Mouse (Mus musculus): ENCODE results near the gene Ranbp6. TPM values are rescaled to one million over a fixed set of nuclear protein-coding genes. Genes with fewer than 3 reads are reported as not detected.

The Ranbp6 gene
- polyA plus RNA-seq (2017; shearing (Covaris generic)) = 13.2 TPM

DNA sequence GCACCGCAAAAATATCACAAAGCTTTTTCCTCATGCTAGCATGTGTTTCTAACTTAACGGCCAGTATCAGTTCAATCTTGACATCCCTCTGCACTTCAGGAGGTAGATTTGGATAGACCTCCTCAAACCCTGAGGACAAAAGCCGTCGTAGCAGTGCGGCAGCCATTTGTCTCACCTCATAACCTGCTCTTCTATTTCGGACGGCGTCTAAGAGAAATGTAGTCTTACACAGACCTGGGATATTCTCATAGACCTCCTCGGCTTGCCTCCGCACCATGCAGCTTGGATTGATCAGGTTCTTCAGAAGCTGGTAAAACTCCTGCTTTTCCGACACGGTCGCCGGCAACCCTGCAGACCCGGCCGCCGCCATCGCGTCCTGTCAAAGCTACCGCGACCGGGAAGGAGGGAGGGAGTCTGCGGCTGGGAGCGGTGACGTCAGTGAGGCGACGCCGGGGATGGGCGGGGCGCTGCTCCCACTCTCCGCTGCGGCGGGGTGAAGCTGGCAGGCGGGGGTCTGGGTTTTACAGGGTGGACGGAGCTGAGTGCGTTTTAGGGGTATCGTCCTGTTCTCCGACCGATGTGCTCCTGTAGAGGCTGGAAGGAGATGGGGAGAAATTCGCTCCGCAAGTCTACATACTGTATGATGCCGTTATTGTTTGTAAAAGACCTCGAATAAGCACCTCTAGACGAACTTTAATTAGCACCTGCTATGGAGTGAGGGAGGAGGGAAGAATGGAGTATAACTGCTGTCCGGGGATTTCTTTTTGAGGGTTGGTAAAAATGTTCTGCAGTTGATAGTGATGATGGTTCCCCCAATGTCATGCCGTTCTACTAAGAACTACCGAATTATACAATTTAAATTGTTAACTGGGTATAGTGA lies at the start of gene Ranbp6:
Gene Ranbp6 (minus strand): TSS at position 394 of the 880 bp plus-strand sequence.

GRCm38 (mm10) chr19:29805917-29806785 lies 6.6 kb downstream of the Ranbp6 start, which contains the start of gene 9930021J03Rik:
Gene 9930021J03Rik (minus strand): TSS chr19:29805989.

Other genes with a start within 250 kb of the Ranbp6 start
- gene Ermp1, start 164.6 kb downstream of the Ranbp6 start, polyA plus RNA-seq (2017; shearing (Covaris generic)) = 15.1 TPM
- gene Mlana, start 115.2 kb downstream of the Ranbp6 start, polyA plus RNA-seq (2017; shearing (Covaris generic)) = not detected
- 4.3 TPM for gene 9930021J03Rik, start 7.0 kb downstream of the Ranbp6 start, polyA plus RNA-seq (2017; shearing (Covaris generic))
- not detected for gene Il33, start 112.1 kb upstream of the Ranbp6 start, polyA plus RNA-seq (2017; shearing (Covaris generic))
- not detected for gene Trpd52l3, start 190.8 kb upstream of the Ranbp6 start, polyA plus RNA-seq (2017; shearing (Covaris generic))
- gene Uhrf2, start 217.5 kb upstream of the Ranbp6 start, polyA plus RNA-seq (2017; shearing (Covaris generic)) = 33.7 TPM

All from activated CD4-positive, CD25-positive, alpha-beta regulatory T cell, adult 9 weeks (primary cell).